Mouse (Mus musculus) kidney, embryonic 16.5 days (tissue): Measurements from ENCODE around the gene H1f0. TPM values are rescaled to one million over a fixed set of nuclear protein-coding genes. Genes with fewer than 3 reads are reported as not detected.

Source experiments
- ATAC-seq: fragments of 200-750 bp; cut with Nextera tagmentation; 2 replicates; pipeline ENCODE4 v1.8.0; 2017; ENCODE audit warnings: moderate TSS enrichment; ENCODE audit not compliant: low FRiP score, low TSS enrichment
- H3K27ac ChIP-seq: fragments of 300-500 bp; sonication (generic); 2 replicates; pipeline ENCODE4 v1.5.1; 2014; ENCODE audit warnings: low read length
- H3K27me3 ChIP-seq: fragments of 300-500 bp; sonication (generic); 2 replicates; pipeline ENCODE4 v1.6.1; 2014; ENCODE audit warnings: low read length, control low read depth, mixed read lengths; ENCODE audit not compliant: insufficient read depth
- H3K36me3 ChIP-seq: fragments of 300-500 bp; sonication (generic); 2 replicates; pipeline ENCODE4 v1.6.1; 2014; ENCODE audit warnings: low read length, control low read depth, mixed read lengths; ENCODE audit not compliant: insufficient read depth
- H3K4me1 ChIP-seq: fragments of 300-500 bp; sonication (generic); 2 replicates; pipeline ENCODE4 v1.6.1; 2014; ENCODE audit warnings: low read length, control low read depth, mixed read lengths; ENCODE audit not compliant: insufficient read depth
- H3K4me2 ChIP-seq: fragments of 300-500 bp; sonication (generic); replicated peaks from 2 replicates; pipeline ENCODE4 v1.6.1; 2014; ENCODE audit warnings: low read depth, low read length
- H3K4me3 ChIP-seq: fragments of 300-500 bp; sonication (generic); 2 replicates; pipeline ENCODE4 v1.5.1; 2014; ENCODE audit warnings: mild to moderate bottlenecking, low read length
- H3K9ac ChIP-seq: fragments of 300-500 bp; sonication (generic); replicated peaks from 2 replicates; pipeline ENCODE4 v1.6.1; 2014; ENCODE audit warnings: low read length
- H3K9me3 ChIP-seq: fragments of 300-500 bp; sonication (generic); 2 replicates; pipeline ENCODE4 v1.6.1; 2016; ENCODE audit warnings: low read length, control low read depth
- WGBS: fragments of 180-500 bp; shearing (Covaris S2); extraction: QIAGEN DNeasy Blood & Tissue Kit; methylation state at CpG from one replicate; pipeline ENCODE4 v1.1.7; 2014; 5-methylcytosine and 5-hydroxymethylcytosine counted together
- polyA plus RNA-seq: library from polyadenylated mRNA; unstranded; fragments of >200 nt; fragmentation: Nextera tagmentation; extraction: Ambion mirVana; gene quantifications from 2 replicates; pipeline ENCODE4 v1.2.1, GENCODE M21; 2015

The H1f0 gene
- polyA plus RNA-seq, 1 experiment from 2014 or later: 521 TPM

DNA sequence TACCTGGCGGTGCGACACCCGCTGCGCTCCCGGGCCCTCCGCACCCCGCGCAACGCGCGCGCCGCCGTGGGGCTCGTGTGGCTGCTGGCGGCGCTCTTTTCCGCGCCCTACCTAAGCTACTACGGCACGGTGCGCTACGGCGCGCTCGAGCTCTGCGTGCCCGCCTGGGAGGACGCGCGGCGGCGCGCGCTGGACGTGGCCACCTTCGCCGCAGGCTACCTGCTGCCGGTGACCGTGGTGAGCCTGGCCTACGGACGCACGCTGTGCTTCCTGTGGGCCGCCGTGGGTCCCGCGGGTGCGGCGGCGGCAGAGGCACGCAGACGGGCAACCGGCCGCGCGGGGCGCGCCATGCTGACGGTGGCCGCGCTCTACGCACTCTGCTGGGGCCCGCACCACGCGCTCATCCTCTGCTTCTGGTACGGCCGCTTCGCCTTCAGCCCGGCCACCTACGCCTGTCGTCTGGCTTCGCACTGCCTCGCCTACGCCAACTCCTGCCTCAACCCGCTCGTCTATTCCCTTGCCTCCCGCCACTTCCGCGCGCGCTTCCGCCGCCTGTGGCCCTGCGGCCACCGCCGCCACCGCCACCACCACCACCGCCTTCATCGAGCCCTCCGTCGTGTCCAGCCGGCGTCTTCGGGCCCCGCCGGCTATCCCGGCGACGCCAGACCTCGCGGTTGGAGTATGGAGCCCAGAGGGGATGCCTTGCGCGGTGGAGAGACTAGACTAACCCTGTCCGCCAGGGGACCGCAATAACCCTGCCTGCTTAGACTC lies 14.7 kb downstream of the H1f0 start:
- H3K4me1 ChIP-seq: peaks cover 23% of the 10 kb centered on the region
- H3K4me2 ChIP-seq: peak overlapping the region; percentile 98
- 0 out of 2 replicates have a peak, but pooled peaks have one; percentile 1 for ATAC-seq

DNA sequence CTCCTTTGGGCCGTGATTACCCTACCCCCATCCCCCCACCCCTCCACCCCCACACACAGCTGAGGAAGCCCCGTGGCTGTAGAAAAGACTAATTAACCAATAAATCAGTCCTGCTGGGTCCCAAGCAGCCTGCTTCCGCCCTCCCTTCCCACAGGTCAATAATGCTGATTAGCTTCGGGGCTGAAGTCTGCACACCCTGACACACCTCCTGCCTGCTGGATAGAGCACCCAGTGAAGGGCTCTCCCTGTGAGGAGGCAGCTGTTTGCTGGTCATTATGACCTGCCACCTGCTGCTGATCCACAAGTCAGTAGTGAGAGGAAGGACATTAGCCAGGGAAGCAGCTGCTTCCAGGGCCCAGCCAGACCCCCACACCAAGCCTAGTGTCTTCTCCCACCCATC lies 16.6 kb downstream of the H1f0 start:
- Histone ChIP-seq H3K9me3 (no peaks in the 10 kb centered on the region), H3K9ac (0 out of 2 replicates have a peak overlapping the region, but pooled peaks have one; percentile 1), H3K4me3 (no peak overlapping the region), H3K27ac (no peak overlapping the region), H3K36me3 (no peaks in the 10 kb centered on the region), H3K4me2 (no peak overlapping the region), H3K27me3 (peaks cover 27% of the 10 kb centered on the region), H3K4me1 (peaks cover 17% of the 10 kb centered on the region)
- no peak for ATAC-seq
- WGBS: 2% methylated on average over 4 of the region's 4 CpGs

More for the DNA sequence above, 14.7 kb downstream of the H1f0 start:
- Histone ChIP-seq H3K9me3 (no peaks in the 10 kb centered on the region), H3K4me3 (peak overlapping the region; percentile 57), H3K9ac (peak overlapping the region; percentile 67), H3K27ac (no peak overlapping the region), H3K27me3 (peaks cover 27% of the 10 kb centered on the region), H3K36me3 (no peaks in the 10 kb centered on the region)
- under 1% methylated on average over 93 of the region's 105 CpGs for WGBS

DNA sequence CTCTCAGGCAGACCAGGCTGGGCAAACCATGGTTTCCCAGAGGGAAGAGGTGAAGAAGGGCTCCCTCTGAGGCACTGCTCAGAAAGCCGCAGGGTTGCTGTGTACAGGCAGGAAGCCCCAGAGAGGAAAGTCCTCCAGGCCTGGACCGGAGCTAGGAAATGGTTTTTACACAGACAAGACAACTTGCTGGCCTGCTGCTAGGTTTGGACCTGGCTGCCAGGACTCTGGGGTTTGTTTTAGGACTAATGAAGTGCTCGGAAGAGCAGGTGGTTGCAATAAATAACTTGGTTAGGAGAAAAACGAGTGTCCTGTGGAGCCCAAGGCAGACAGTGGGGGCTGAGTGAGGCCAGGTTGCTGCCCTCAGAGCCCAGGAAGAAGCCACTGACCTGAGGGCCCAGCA lies 19.9 kb downstream of the H1f0 start:
- no peaks in the 10 kb centered on the region for H3K9me3 ChIP-seq
- WGBS: 56% methylated on average over 4 of the region's 4 CpGs
- no peak overlapping the region for H3K27ac ChIP-seq
- peaks cover 3% of the 10 kb centered on the region; the same call in 1 of the 2 replicates for H3K36me3 ChIP-seq
- no peak overlapping the region for H3K4me3 ChIP-seq
- no peak overlapping the region for H3K4me2 ChIP-seq
- H3K4me1 ChIP-seq: peaks cover 22% of the 10 kb centered on the region
- ATAC-seq: no peak
- H3K27me3 ChIP-seq: 0 out of 2 replicates have a peak, but pooled peaks cover 7% of the 10 kb centered on the region
- H3K9ac ChIP-seq: no peak overlapping the region

DNA sequence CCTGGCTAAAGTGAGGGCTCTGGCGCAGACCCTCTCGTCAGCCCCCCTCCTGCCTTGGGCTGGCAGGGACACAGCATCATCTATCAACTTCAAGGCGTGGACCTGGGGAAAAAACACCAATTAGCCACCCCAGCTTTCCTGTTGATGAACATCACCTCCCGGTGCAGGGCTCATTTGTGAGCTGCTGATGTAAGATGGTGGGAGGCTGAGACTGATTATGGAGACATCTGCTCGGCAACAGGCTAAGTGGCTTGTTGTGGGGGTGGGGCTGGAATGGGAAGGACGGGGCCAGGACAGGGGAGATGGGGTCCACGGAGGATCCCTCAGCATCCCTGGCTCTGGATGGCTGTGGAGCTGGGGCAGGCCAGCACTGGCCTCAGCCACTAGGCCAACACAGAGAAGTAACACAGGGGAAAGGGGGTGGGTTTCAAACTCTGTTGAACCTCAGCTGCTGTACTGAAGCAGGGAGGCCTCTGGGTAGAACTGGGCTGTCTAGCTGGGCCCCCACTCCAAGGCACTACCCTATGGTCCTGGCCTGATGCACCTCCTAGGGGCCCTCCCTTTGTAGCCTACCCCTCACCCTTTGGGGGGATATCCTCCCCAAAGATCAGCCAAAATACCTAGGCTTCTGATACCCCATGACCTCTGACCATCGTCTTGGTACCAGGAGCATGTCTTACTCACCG lies 22.1 kb downstream of the H1f0 start:
- Histone ChIP-seq H3K27ac (peak overlapping the region; percentile 92), H3K4me1 (peaks cover 12% of the 10 kb centered on the region), H3K4me3 (no peak overlapping the region), H3K4me2 (no peak overlapping the region), H3K27me3 (no peaks in the 10 kb centered on the region), H3K9ac (no peak overlapping the region), H3K36me3 (peaks cover 24% of the 10 kb centered on the region), H3K9me3 (no peaks in the 10 kb centered on the region)
- no peak; the same call in 1 of the 2 replicates for ATAC-seq
- 52% methylated on average over 9 of the region's 9 CpGs for WGBS

DNA sequence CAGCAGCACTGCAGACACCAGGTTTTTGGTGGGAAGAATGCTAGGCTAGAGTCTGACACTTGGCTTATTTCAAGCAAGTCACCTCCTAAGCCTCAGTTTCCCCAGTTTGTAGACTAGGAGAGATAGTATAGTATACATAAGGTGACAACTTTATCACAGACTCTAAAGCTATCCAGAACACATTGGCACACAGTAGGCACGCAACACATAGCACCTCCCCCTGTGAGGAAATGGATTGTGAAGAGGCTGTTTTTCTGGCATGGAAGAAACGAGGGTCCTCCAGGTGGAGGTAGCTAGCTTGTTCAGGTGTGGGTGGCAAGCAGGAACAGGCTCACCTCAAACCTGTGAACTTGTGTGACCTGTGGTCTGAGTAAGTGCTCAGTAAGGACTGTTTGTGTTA lies 22.7 kb downstream of the H1f0 start:
- 0 out of 2 replicates have a peak overlapping the region, but pooled peaks have one; percentile 45 for H3K9ac ChIP-seq
- no peaks in the 10 kb centered on the region for H3K9me3 ChIP-seq
- H3K4me1 ChIP-seq: peaks cover 12% of the 10 kb centered on the region
- H3K4me3 ChIP-seq: no peak overlapping the region
- WGBS: 67% methylated on average over 2 of the region's 2 CpGs
- ATAC-seq: no peak; the same call in 1 of the 2 replicates
- peaks cover 30% of the 10 kb centered on the region for H3K36me3 ChIP-seq
- no peak overlapping the region; the same call in 1 of the 2 replicates for H3K4me2 ChIP-seq
- no peaks in the 10 kb centered on the region for H3K27me3 ChIP-seq
- H3K27ac ChIP-seq: peak overlapping the region; percentile 92

DNA sequence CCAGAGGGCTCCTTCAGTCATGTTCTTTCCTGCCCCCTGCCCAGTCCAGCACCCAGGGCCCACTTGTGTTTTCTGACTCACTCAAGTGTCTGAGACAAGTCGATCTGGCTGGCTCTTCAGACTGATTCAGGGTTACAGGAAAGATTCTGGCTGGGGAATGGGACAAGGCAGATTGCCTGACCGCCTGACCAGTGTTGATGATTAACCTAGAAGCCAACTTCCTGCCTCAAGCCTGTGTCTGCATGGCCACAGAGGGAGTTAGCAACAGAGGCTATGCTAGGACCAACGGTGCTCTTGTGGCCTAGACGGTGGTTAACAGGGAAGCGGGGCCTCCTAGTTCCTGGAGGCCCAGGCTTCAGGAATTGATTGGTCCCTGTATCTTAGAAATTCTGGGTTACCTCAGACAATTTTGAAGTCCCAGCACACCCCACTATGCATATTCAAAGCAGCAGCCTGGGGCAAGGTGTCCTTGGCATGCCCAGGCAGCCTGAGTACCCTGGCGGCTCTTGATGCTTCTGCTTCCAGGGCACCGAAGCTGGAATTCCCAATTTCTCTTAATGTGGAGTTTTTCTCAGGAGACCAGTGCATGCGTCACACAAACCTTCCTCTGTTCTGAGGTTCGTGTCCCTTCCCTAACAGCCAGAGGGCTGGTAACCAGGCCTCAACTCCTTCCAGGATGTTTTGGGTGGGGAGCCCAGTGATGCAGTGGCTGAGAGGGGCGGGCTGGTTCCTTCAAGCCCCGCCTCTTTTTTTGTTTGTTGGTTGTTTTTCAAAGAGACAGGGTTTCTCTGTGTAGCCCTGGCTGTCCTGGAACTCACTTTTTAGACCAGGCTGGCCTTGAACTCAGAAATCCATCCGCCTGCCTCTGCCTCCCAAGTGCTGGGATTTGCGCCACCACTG lies 23.5 kb downstream of the H1f0 start:
- H3K27ac ChIP-seq: peak overlapping the region; percentile 92
- H3K9me3 ChIP-seq: no peaks in the 10 kb centered on the region
- H3K4me2 ChIP-seq: no peak overlapping the region; the same call in 1 of the 2 replicates
- H3K4me1 ChIP-seq: peaks cover 12% of the 10 kb centered on the region
- peaks cover 38% of the 10 kb centered on the region for H3K36me3 ChIP-seq
- no peaks in the 10 kb centered on the region for H3K27me3 ChIP-seq
- WGBS: 62% methylated on average over 13 of the region's 13 CpGs
- 0 out of 2 replicates have a peak overlapping the region, but pooled peaks have one; percentile 45 for H3K9ac ChIP-seq
- no peak overlapping the region for H3K4me3 ChIP-seq
- peak; percentile 83 for ATAC-seq

DNA sequence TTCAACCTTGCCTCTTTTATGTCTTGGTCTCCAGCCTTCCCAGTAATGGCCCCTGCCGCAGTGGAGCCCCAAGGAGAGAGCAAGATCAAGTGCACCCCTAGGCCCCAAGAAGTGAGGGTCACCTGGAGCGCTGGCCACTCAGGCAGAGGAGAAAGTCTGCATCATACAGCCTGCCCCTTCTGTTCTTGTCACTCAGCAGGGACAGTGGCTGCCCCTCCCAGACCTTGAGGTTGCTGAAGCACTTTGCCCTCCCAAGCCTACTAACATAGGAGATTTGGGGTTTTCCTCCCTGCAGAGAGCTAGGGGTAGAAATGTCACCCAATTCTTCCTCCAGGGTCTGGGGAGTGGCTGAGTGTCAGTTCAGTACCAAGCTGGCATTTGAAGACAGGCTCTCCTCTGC lies 24.1 kb downstream of the H1f0 start:
- Histone ChIP-seq H3K4me2 (no peak overlapping the region), H3K4me1 (peaks cover 12% of the 10 kb centered on the region), H3K27ac (peak overlapping the region; percentile 92), H3K9ac (no peak overlapping the region), H3K36me3 (peaks cover 42% of the 10 kb centered on the region), H3K4me3 (no peak overlapping the region), H3K27me3 (no peaks in the 10 kb centered on the region), H3K9me3 (no peaks in the 10 kb centered on the region)
- ATAC-seq: no peak
- WGBS: 86% methylated on average over 2 of the region's 2 CpGs

DNA sequence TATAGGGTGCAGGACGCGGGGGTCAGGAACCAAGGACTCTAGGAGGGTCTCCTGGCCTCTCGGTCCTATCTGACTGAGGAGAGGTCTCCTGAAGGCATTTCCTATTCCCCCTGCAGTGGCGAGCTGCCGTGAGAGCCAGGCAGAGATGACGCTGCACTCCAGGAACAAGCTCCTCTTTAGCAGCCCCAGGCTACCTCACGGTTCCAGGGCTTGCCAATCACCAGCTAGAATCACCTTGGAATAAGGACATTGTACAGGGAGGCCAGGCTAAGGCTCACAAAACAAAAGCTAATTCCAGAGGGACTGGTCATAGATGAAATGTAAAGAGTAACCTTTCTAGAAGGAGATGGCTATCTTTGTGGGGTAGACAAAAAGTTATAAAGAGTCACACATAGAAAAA lies 28.4 kb downstream of the H1f0 start:
- no peaks in the 10 kb centered on the region for H3K27me3 ChIP-seq
- ATAC-seq: no peak
- WGBS: 86% methylated on average over 7 of the region's 7 CpGs
- H3K27ac ChIP-seq: no peak overlapping the region
- H3K36me3 ChIP-seq: peaks cover 78% of the 10 kb centered on the region
- H3K4me1 ChIP-seq: peaks cover 9% of the 10 kb centered on the region
- no peak overlapping the region for H3K9ac ChIP-seq
- H3K4me3 ChIP-seq: no peak overlapping the region
- H3K4me2 ChIP-seq: no peak overlapping the region
- no peaks in the 10 kb centered on the region for H3K9me3 ChIP-seq

DNA sequence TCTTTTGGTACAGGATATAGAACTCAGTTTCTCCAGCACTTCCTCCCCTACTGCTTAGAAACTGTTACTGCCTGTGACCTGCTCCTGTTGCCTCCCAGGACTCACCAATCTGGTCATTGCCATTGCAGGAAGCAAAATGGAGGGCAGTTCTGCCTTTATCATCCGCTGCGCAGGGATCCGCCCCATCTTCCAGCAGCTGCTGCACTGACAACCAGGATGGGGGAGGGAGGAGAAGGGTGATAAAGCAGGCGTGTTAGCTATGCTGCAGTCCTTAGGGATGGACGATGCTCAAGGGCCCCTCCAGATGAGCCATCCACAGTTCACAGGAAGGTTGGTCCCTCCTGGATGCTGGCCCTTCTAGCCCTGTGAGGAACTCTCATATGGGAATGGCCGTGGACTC lies 29.6 kb downstream of the H1f0 start:
- Histone ChIP-seq H3K36me3 (peaks cover 78% of the 10 kb centered on the region), H3K9ac (no peak overlapping the region), H3K27me3 (no peaks in the 10 kb centered on the region), H3K4me2 (no peak overlapping the region), H3K4me1 (peaks cover 11% of the 10 kb centered on the region), H3K9me3 (no peaks in the 10 kb centered on the region), H3K4me3 (no peak overlapping the region), H3K27ac (no peak overlapping the region)
- 97% methylated on average over 6 of the region's 6 CpGs for WGBS
- no peak for ATAC-seq
